Comparison of ENCODE assay signal across 23 mouse cellular contexts in the genomic region with DNA sequence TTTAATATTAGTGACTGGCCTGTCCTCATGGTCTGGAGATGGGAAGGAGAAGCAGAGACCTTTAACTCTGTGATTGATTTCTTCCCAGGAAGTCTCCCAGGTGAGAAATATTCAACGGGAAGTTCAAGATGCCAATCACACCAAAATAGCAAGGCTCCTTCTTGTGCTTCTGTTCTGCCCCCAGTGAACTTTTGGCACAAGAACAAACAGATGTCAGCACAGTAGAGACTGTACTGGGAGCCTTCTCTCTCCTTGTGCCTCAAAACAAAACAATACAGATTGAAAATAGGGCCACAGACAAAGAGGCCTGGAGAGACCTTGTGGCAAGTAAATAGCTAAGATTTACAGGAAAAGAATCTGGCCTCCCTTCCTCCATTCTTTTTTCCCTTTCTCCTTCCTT.
DNase-seq lines count a peak whose midpoint lies in the region; ATAC-seq lines count a peak whose summit lies in the region.
"Had no signal": no experiment of that assay in that cellular context is flagged by ENCODE, and none has a peak within 500 bp of the region (broad histone marks: within the 10 kb centered on the region; RNA-seq: fewer than 3 reads in every experiment).

No protein-coding gene starts in this region.

- H3K4me1 ChIP-seq in heart, embryonic 11.5 days (ENCODE audit: control insufficient read depth, insufficient read depth, low read length) = peaks cover 3% of the 10 kb centered on the region; the same call in 1 of the 2 replicates
- no peaks in the 10 kb centered on the region for H3K4me1 ChIP-seq in kidney, embryonic 14.5 days (ENCODE audit: control insufficient read depth, insufficient read depth, low read length)
- H3K4me1 ChIP-seq: embryonic facial prominence, embryonic 12.5 days; limb, embryonic 10.5 days; megakaryocyte, embryonic 14.5 days; midbrain, embryonic 15.5 days had no signal

- WGBS in heart, embryonic 11.5 days (ENCODE audit: insufficient replicate concordance) = 27% methylated on average over 1 of the region's 1 CpGs
- WGBS in kidney, embryonic 14.5 days = 27% methylated on average over 1 of the region's 1 CpGs

- H3K9me3 ChIP-seq in heart, embryonic 11.5 days (replicated peaks; ENCODE audit: control insufficient read depth, low read length) = no peaks in the 10 kb centered on the region
- no peaks in the 10 kb centered on the region for H3K9me3 ChIP-seq in kidney, embryonic 14.5 days (ENCODE audit: control insufficient read depth, low read length)
- H3K9me3 ChIP-seq: embryonic facial prominence, embryonic 12.5 days; forebrain, embryonic 15.5 days; heart, embryonic 10.5 days; limb, embryonic 10.5 days; megakaryocyte, embryonic 14.5 days; midbrain, embryonic 15.5 days had no signal

- H3K9ac ChIP-seq in heart, embryonic 11.5 days (ENCODE audit: low read depth, low read length) = no peak overlapping the region
- H3K9ac ChIP-seq in kidney, embryonic 14.5 days (ENCODE audit: low read depth, low read length) = no peak overlapping the region
- H3K9ac ChIP-seq: embryonic facial prominence, embryonic 12.5 days; forebrain, embryonic 15.5 days; liver, postnatal 0 days; midbrain, embryonic 15.5 days had no signal

- no peak for ATAC-seq in heart, embryonic 11.5 days (replicated peaks; ENCODE audit: insufficient number of reproducible peaks, low FRiP score, low TSS enrichment)
- ATAC-seq in kidney, embryonic 14.5 days (ENCODE audit: low FRiP score, low TSS enrichment) = no peak
- ATAC-seq: CD4-positive, CD25-positive, alpha-beta regulatory T cell, adult 4 months; forebrain, embryonic 15.5 days; hindbrain, postnatal 0 days; intestine, postnatal 0 days; liver, postnatal 0 days; midbrain, embryonic 15.5 days; Patski had no signal

- H3K4me3 ChIP-seq in heart, embryonic 11.5 days (ENCODE audit: low read depth, low read length) = no peak overlapping the region
- H3K4me3 ChIP-seq in kidney, embryonic 14.5 days (ENCODE audit: low read length) = no peak overlapping the region
- H3K4me3 ChIP-seq: embryonic facial prominence, embryonic 12.5 days; erythroblast, embryonic 14.5 days; forebrain, embryonic 15.5 days; heart, embryonic 10.5 days; limb, embryonic 10.5 days; megakaryocyte, embryonic 14.5 days; midbrain, embryonic 15.5 days; myocyte had no signal

- no peak overlapping the region for H3K27ac ChIP-seq in heart, embryonic 11.5 days (ENCODE audit: low read depth, low read length)
- H3K27ac ChIP-seq in kidney, embryonic 14.5 days (ENCODE audit: low read depth, low read length) = no peak overlapping the region
- H3K27ac ChIP-seq: embryonic facial prominence, embryonic 12.5 days; forebrain, embryonic 15.5 days; heart, embryonic 10.5 days; hindbrain, postnatal 0 days; limb, embryonic 10.5 days; midbrain, embryonic 15.5 days had no signal

- H3K27me3 ChIP-seq in heart, embryonic 11.5 days (ENCODE audit: control insufficient read depth, insufficient read depth, low read length) = no peaks in the 10 kb centered on the region
- H3K27me3 ChIP-seq in kidney, embryonic 14.5 days (ENCODE audit: control insufficient read depth, insufficient read depth, low read length) = no peaks in the 10 kb centered on the region
- H3K27me3 ChIP-seq: embryonic facial prominence, embryonic 12.5 days; forebrain, embryonic 15.5 days; megakaryocyte, embryonic 14.5 days; midbrain, embryonic 15.5 days had no signal

- DNase-seq in cerebellum, adult 11-12 months = peak; percentile 35
- DNase-seq in cerebellum, adult 8-10 months = no peak
- peak; percentile 4 for DNase-seq in heart, adult 11 months
- DNase-seq in kidney, adult 9 months = peak; percentile 15
- DNase-seq in kidney, postnatal 36 days = peak; percentile 3 to 18
- DNase-seq: adrenal gland, adult 8-10 months; gastrocnemius, postnatal 25 days; heart, postnatal 4 days; liver, postnatal 0 days had no signal

- no peak overlapping the region for H3K4me2 ChIP-seq in heart, embryonic 11.5 days
- H3K4me2 ChIP-seq in kidney, embryonic 14.5 days (replicated peaks; ENCODE audit: low read depth, low read length) = no peak overlapping the region
- H3K4me2 ChIP-seq: embryonic facial prominence, embryonic 12.5 days; forebrain, embryonic 15.5 days; midbrain, embryonic 15.5 days had no signal

- H3K36me3 ChIP-seq in heart, embryonic 11.5 days (ENCODE audit: control insufficient read depth, insufficient read depth, low read length) = no peaks in the 10 kb centered on the region
- no peaks in the 10 kb centered on the region for H3K36me3 ChIP-seq in kidney, embryonic 14.5 days (ENCODE audit: control insufficient read depth, insufficient read depth, low read length)
- H3K36me3 ChIP-seq: embryonic facial prominence, embryonic 12.5 days; forebrain, embryonic 15.5 days; heart, embryonic 10.5 days; limb, embryonic 10.5 days; midbrain, embryonic 15.5 days had no signal
